Mouse (Mus musculus) ES-Bruce4 (cell line): Measurements from ENCODE around the gene Abca4.

Source experiments
- CTCF ChIP-seq: IDR thresholded peaks from one replicate; pipeline ENCODE4 v1.8.1; 2011; ENCODE audit warnings: low read depth, low read length
- EP300 ChIP-seq: IDR thresholded peaks from 2 replicates; pipeline ENCODE4 v1.6.1; 2011; ENCODE audit warnings: low read depth, low read length; ENCODE audit not compliant: insufficient read depth
- POLR2A ChIP-seq: IDR thresholded peaks from one replicate; pipeline ENCODE4 v1.8.1; 2011; ENCODE audit warnings: low read length; ENCODE audit not compliant: insufficient read depth

- TF ChIP-seq CTCF (no peak), POLR2A (no peak), EP300 (no peak)
These were observed 30.1 kb downstream of the Abca4 start for GRCm38 (mm10) chr3:122074334-122074733.
